Mouse (Mus musculus): ENCODE measurements around the gene Otub1.

- no peak for TF ChIP-seq CTCF (IDR thresholded peaks at IDR 0.05; ENCODE audit: low read depth, low read length)
- no peak for TF ChIP-seq GATA1 (IDR thresholded peaks at IDR 0.05; ENCODE audit: borderline replicate concordance, low read length)
Observed at GRCm38 (mm10) chr19:7151300-7151926, 54.7 kb downstream of the Otub1 start.

All from G1E (cell line).